Mouse (Mus musculus): ENCODE measurements around the gene Ehd2.

DNA sequence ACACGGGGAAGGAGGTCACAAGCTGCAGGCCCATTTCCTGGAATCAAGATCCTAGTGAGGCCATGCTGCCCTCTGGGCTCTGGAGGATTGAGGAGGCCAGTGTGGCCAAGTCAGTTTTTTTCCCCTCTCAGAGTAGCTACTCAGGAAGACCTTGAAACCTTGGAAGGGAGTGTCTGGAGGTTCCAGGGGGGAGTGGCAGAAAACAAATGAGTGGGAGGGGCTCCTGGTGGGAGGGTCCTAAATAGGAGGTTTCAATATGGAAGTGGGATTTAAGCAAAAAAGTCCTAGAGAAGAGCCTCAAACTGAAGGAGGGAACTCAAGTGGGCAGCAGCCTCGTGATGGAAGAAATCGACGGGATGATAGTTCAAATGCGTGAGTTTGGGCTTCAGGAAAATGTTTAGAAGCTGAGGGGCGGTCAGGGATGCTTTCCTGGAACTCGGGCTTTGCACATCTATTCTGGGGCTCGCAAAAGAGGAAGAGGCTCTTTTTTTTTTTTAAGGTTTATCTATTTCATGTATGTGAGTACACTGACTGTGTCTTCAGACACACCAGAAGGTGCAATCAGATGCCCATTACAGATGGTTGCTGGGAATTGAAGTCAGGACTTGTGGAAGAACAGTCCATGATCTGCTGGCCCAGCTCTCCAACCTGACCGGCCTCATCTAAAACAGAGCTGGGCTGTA is 65.9 kb downstream of the Ehd2 start:
- TF ChIP-seq POLR2A (IDR thresholded peaks at IDR 0.05; ENCODE audit: low read depth, low read length) (no peak), CTCF (conservative IDR thresholded peaks at IDR 0.05; ENCODE audit: insufficient read depth, insufficient read length, low read depth, low read length) (no peak)
